Mouse (Mus musculus) liver, embryonic 12.5 days (tissue): ENCODE data around the gene Mfsd1. TPM values are rescaled to one million over a fixed set of nuclear protein-coding genes. Genes with fewer than 3 reads are reported as not detected.

ENCODE experiments used
- ATAC-seq: fragments of 200-750 bp; cut with Nextera tagmentation; 2 replicates; pipeline ENCODE4 v1.8.0; 2017; ENCODE audit warnings: moderate number of reproducible peaks, mild to moderate bottlenecking, moderate library complexity
- H3K27ac ChIP-seq: fragments of 300-500 bp; sonication (generic); 2 replicates; pipeline ENCODE4 v1.5.1; 2016; ENCODE audit warnings: mild to moderate bottlenecking
- H3K27me3 ChIP-seq: fragments of 300-500 bp; sonication (generic); replicated peaks from 2 replicates; pipeline ENCODE4 v1.6.1; 2016; ENCODE audit warnings: mild to moderate bottlenecking, moderate library complexity
- H3K36me3 ChIP-seq: fragments of 300-500 bp; sonication (generic); 2 replicates; pipeline ENCODE4 v1.6.1; 2016; ENCODE audit warnings: mild to moderate bottlenecking, moderate library complexity
- H3K4me1 ChIP-seq: fragments of 300-500 bp; sonication (generic); 2 replicates; pipeline ENCODE4 v1.6.1; 2016
- H3K4me2 ChIP-seq: fragments of 300-500 bp; sonication (generic); 2 replicates; pipeline ENCODE4 v1.6.1; 2016; ENCODE audit warnings: mild to moderate bottlenecking, moderate library complexity
- H3K4me3 ChIP-seq: fragments of 300-500 bp; sonication (generic); 2 replicates; pipeline ENCODE4 v1.5.1; 2016; ENCODE audit warnings: mild to moderate bottlenecking, moderate library complexity
- H3K9ac ChIP-seq: fragments of 300-500 bp; sonication (generic); 2 replicates; pipeline ENCODE4 v1.6.1; 2016; ENCODE audit warnings: mild to moderate bottlenecking, moderate library complexity
- H3K9me3 ChIP-seq: fragments of 300-500 bp; sonication (generic); replicated peaks from 2 replicates; pipeline ENCODE4 v1.6.1; 2016; ENCODE audit warnings: mild to moderate bottlenecking, moderate library complexity
- WGBS: fragments of 180-500 bp; shearing (Covaris S2); methylation state at CpG from one replicate; pipeline ENCODE4 v1.1.7; 2016; ENCODE audit not compliant: insufficient replicate concordance; 5-methylcytosine and 5-hydroxymethylcytosine counted together
- polyA plus RNA-seq: library from polyadenylated mRNA; unstranded; fragments of >200 nt; fragmentation: Nextera tagmentation; extraction: Ambion mirVana; gene quantifications from 2 replicates; pipeline ENCODE4 v1.2.1, GENCODE M21; 2016

Mfsd1 gene
- polyA plus RNA-seq, 1 experiment from 2014 or later: 29.8 TPM

DNA sequence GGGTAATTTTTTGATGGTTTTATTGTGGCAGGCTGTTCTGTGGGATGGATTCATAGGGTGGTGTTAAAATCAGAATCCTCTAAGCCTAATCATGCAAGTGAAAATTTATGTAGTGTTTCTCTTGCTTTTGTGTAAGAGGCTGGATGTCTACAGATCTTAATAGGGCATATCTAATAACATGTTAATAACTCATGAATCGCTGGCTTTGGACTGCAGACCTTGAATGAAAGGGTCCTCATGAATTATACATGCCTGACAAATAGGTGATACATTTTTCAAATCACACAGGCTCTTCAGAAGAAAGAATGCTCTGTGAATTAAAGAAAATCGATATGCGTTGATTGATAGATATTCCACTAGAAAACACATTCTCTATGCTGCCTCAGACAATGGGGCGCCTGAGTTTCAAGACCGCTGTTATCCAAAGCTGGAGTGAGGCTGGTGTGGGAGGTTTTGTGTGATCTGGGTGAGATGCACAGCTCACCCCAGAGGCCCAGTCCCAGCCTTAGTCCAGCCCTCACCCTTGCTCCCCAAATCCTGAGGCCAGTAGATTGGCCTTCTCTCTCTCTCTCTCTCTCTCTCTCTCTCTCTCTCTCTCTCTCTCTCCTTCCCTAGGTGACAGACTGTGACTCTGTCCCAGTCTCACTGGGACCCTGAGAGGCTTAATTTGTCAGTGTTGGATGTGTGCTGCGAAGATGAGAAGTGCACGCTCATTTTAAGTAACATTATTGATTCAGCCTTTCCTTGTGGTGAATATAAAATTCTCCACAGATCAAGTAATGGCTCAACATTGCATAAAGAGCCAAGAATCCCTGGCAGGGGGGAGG is 63.3 kb downstream of the Mfsd1 start:
- WGBS: 64% methylated on average over 7 of the region's 7 CpGs
- Histone ChIP-seq H3K27ac (no peak overlapping the region), H3K36me3 (no peaks in the 10 kb centered on the region), H3K9ac (no peak overlapping the region), H3K4me1 (no peaks in the 10 kb centered on the region), H3K9me3 (no peaks in the 10 kb centered on the region), H3K27me3 (no peaks in the 10 kb centered on the region), H3K4me3 (no peak overlapping the region), H3K4me2 (no peak overlapping the region)
- ATAC-seq: no peak

Other genes with a start within 250 kb of the Mfsd1 start
- gene Mlf1, start 208.6 kb upstream of the Mfsd1 start, polyA plus RNA-seq: 2.5 and 2.6 TPM in 2 replicates
- not detected in 2 replicates for gene Gm17402, start 207.6 kb upstream of the Mfsd1 start, polyA plus RNA-seq
- 57.3 and 57.6 TPM in 2 replicates for gene Gfm1, start 152.6 kb upstream of the Mfsd1 start, polyA plus RNA-seq
- gene Lxn, start 118.8 kb upstream of the Mfsd1 start, polyA plus RNA-seq: 16.8 and 17.7 TPM in 2 replicates
- gene Rarres1, start 67.2 kb upstream of the Mfsd1 start, polyA plus RNA-seq: 1.6 and 2.3 TPM in 2 replicates